ENCODE assay signal across 1 mouse cellular context in genomic region chr14:18285476-18285875, GRCm38 (mm10).
A peak's percentile ranks its signal among the peaks of the same experiment; 100 is the strongest.
TF ChIP-seq lines count a peak whose summit lies in the region.

No protein-coding gene starts in this region.

TF ChIP-seq in CH12.LX, 34 proteins besides CTCF, POLR2A, EP300 and RAD21 (continued from another document):
- peak; percentile 48; the same call in 1 of the 2 replicates for TF ChIP-seq TCF12 (IDR thresholded peaks at IDR 0.05; ENCODE audit: low read depth, low read length)
- TF ChIP-seq TBP (conservative IDR thresholded peaks at IDR 0.05; ENCODE audit: low read depth, low read length): no peak
- peak; percentile 72; the same call in 1 of the 2 replicates for TF ChIP-seq MXI1 (IDR thresholded peaks at IDR 0.05; ENCODE audit: low read depth, low read length)
- no peak for TF ChIP-seq CHD1 (IDR thresholded peaks at IDR 0.05; ENCODE audit: low read depth, low read length)
- TF ChIP-seq KAT2A (IDR thresholded peaks at IDR 0.05; ENCODE audit: insufficient replicate concordance, low read length): no peak
- no peak; the same call in 1 of the 2 replicates for TF ChIP-seq SMC3 (IDR thresholded peaks at IDR 0.05; ENCODE audit: low read depth, low read length)
TF ChIP-seq in CH12.LX: peak in this region for 13.
